Mouse (Mus musculus): ENCODE measurements around the gene Opcml. TPM values are rescaled to one million over a fixed set of nuclear protein-coding genes. Genes with fewer than 3 reads are reported as not detected.

Opcml gene
- polyA plus RNA-seq, 2 experiments: 3.7 to 5.5 TPM

- H3K4me3 ChIP-seq (replicated peaks; ENCODE audit: low read length): no peak overlapping the region
- DNase-seq (ENCODE audit: low spot score) (no peak), ATAC-seq (ENCODE audit: low FRiP score, low read depth) (no peak)
- H3K4me1 ChIP-seq (ENCODE audit: control insufficient read depth, insufficient read depth, low read length): no peaks in the 10 kb centered on the region
- no peaks in the 10 kb centered on the region for H3K9me3 ChIP-seq (ENCODE audit: control insufficient read depth, low read length)
- 76% methylated on average over 6 of the region's 6 CpGs for WGBS
- H3K9ac ChIP-seq (ENCODE audit: low read depth, low read length, severe bottlenecking): no peak overlapping the region
- H3K27me3 ChIP-seq (ENCODE audit: control insufficient read depth, insufficient read depth, low read length): no peaks in the 10 kb centered on the region
- no peak for TF ChIP-seq POLR2A (IDR thresholded peaks at IDR 0.05; ENCODE audit: borderline replicate concordance, extremely low read depth, insufficient read depth, insufficient read length)
- no peak overlapping the region for H3K4me2 ChIP-seq (replicated peaks; ENCODE audit: low read depth, low read length, severe bottlenecking)
- no peak overlapping the region for H3K27ac ChIP-seq (replicated peaks; ENCODE audit: low read depth, low read length)
- H3K36me3 ChIP-seq (ENCODE audit: control insufficient read depth, insufficient read depth, low read length): no peaks in the 10 kb centered on the region
These were observed 517.0 kb downstream of the Opcml start for GRCm38 (mm10) chr9:28307481-28308050.

DNA sequence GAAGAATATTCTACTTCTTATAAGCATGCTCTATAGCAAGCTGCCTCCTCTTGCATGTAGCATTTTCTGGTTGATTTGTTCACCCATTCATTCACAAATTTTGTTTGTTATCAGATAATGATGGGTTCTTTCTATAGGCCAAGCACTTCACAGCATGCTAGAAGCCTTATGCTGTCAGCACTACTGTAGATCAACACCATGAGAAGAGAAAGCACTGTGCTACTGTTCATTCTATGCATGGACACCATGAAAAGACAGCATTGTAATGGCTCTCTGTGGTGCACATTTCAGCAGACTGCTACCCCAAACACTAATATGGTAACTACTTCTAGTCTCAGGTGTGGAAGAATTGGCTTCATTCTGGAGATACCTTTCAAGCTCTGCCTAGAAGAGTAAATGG, 527.3 kb downstream of the Opcml start:
- DNase-seq (ENCODE audit: low spot score) (no peak), ATAC-seq (ENCODE audit: low FRiP score, low read depth) (no peak)
- H3K36me3 ChIP-seq (ENCODE audit: control insufficient read depth, insufficient read depth, low read length): no peaks in the 10 kb centered on the region
- H3K9me3 ChIP-seq (ENCODE audit: control insufficient read depth, low read length): no peaks in the 10 kb centered on the region
- no peak overlapping the region for H3K4me2 ChIP-seq (replicated peaks; ENCODE audit: low read depth, low read length, severe bottlenecking)
- no peak overlapping the region for H3K9ac ChIP-seq (ENCODE audit: low read depth, low read length, severe bottlenecking)
- H3K4me3 ChIP-seq (replicated peaks; ENCODE audit: low read length): no peak overlapping the region
- no peaks in the 10 kb centered on the region for H3K27me3 ChIP-seq (ENCODE audit: control insufficient read depth, insufficient read depth, low read length)
- no peak for TF ChIP-seq POLR2A (IDR thresholded peaks at IDR 0.05; ENCODE audit: borderline replicate concordance, extremely low read depth, insufficient read depth, insufficient read length)
- no peaks in the 10 kb centered on the region for H3K4me1 ChIP-seq (ENCODE audit: control insufficient read depth, insufficient read depth, low read length)
- no peak overlapping the region for H3K27ac ChIP-seq (replicated peaks; ENCODE audit: low read depth, low read length)

GRCm38 (mm10) chr9:28319021-28319755, 528.6 kb downstream of the Opcml start:
- no peak overlapping the region for H3K9ac ChIP-seq (ENCODE audit: low read depth, low read length, severe bottlenecking)
- H3K4me1 ChIP-seq (ENCODE audit: control insufficient read depth, insufficient read depth, low read length): no peaks in the 10 kb centered on the region
- H3K36me3 ChIP-seq (ENCODE audit: control insufficient read depth, insufficient read depth, low read length): no peaks in the 10 kb centered on the region
- 77% methylated on average over 4 of the region's 4 CpGs for WGBS
- no peak overlapping the region for H3K27ac ChIP-seq (replicated peaks; ENCODE audit: low read depth, low read length)
- no peak overlapping the region for H3K4me2 ChIP-seq (replicated peaks; ENCODE audit: low read depth, low read length, severe bottlenecking)
- H3K27me3 ChIP-seq (ENCODE audit: control insufficient read depth, insufficient read depth, low read length): no peaks in the 10 kb centered on the region
- no peak for ATAC-seq (ENCODE audit: low FRiP score, low read depth)
- DNase-seq (ENCODE audit: low spot score): no peak
- no peak for TF ChIP-seq POLR2A (IDR thresholded peaks at IDR 0.05; ENCODE audit: borderline replicate concordance, extremely low read depth, insufficient read depth, insufficient read length)
- no peak overlapping the region for H3K4me3 ChIP-seq (replicated peaks; ENCODE audit: low read length)
- no peaks in the 10 kb centered on the region for H3K9me3 ChIP-seq (ENCODE audit: control insufficient read depth, low read length)

GRCm38 (mm10) chr9:28319802-28320201, 529.2 kb downstream of the Opcml start:
- DNase-seq (ENCODE audit: low spot score): no peak
- ATAC-seq (ENCODE audit: low FRiP score, low read depth): no peak
- Histone ChIP-seq H3K27me3 (ENCODE audit: control insufficient read depth, insufficient read depth, low read length) (no peaks in the 10 kb centered on the region), H3K4me3 (replicated peaks; ENCODE audit: low read length) (no peak overlapping the region), H3K9me3 (ENCODE audit: control insufficient read depth, low read length) (no peaks in the 10 kb centered on the region), H3K4me2 (replicated peaks; ENCODE audit: low read depth, low read length, severe bottlenecking) (no peak overlapping the region), H3K9ac (ENCODE audit: low read depth, low read length, severe bottlenecking) (no peak overlapping the region), H3K36me3 (ENCODE audit: control insufficient read depth, insufficient read depth, low read length) (no peaks in the 10 kb centered on the region), H3K4me1 (ENCODE audit: control insufficient read depth, insufficient read depth, low read length) (no peaks in the 10 kb centered on the region), H3K27ac (replicated peaks; ENCODE audit: low read depth, low read length) (no peak overlapping the region)
- TF ChIP-seq POLR2A (IDR thresholded peaks at IDR 0.05; ENCODE audit: borderline replicate concordance, extremely low read depth, insufficient read depth, insufficient read length): no peak
- WGBS: 74% methylated on average over 1 of the region's 1 CpGs

DNA sequence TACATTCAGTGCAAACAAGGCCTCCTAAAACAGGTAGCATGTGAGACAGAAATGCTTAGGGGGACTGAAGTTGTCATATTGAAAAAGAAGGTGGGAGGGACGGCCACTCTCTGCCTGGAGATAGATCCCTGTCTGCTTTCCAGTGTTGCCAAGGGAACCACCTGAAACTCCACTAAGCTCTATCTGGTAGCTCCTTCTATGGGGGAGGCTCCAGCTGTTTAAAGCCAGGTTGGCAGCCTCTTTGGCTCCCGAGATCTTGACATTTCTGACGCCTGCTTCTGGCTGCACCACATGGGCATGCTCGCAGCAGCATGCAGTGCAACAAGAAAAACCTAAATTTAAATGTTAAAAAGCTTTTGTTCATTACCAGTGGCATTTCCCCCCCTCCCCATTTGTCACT, 537.4 kb downstream of the Opcml start:
- WGBS: 32% methylated on average over 4 of the region's 4 CpGs
- ATAC-seq (ENCODE audit: low FRiP score, low read depth): no peak

More for the DNA sequence above, 537.4 kb downstream of the Opcml start:
- Histone ChIP-seq H3K9ac (ENCODE audit: low read depth, low read length, severe bottlenecking) (no peak overlapping the region), H3K27ac (replicated peaks; ENCODE audit: low read depth, low read length) (no peak overlapping the region), H3K4me3 (replicated peaks; ENCODE audit: low read length) (no peak overlapping the region), H3K4me1 (ENCODE audit: control insufficient read depth, insufficient read depth, low read length) (no peaks in the 10 kb centered on the region), H3K4me2 (replicated peaks; ENCODE audit: low read depth, low read length, severe bottlenecking) (no peak overlapping the region), H3K36me3 (ENCODE audit: control insufficient read depth, insufficient read depth, low read length) (no peaks in the 10 kb centered on the region), H3K27me3 (ENCODE audit: control insufficient read depth, insufficient read depth, low read length) (no peaks in the 10 kb centered on the region), H3K9me3 (ENCODE audit: control insufficient read depth, low read length) (no peaks in the 10 kb centered on the region)
- no peak for TF ChIP-seq POLR2A (IDR thresholded peaks at IDR 0.05; ENCODE audit: borderline replicate concordance, extremely low read depth, insufficient read depth, insufficient read length)
- DNase-seq (ENCODE audit: low spot score): no peak

Data from limb, embryonic 14.5 days (tissue).